Mouse (Mus musculus) large intestine, adult 2 months (tissue): ENCODE results near the gene Vamp9. TPM values are rescaled to one million over a fixed set of nuclear protein-coding genes. Genes with fewer than 3 reads are reported as not detected.

Experiments used
- DNase-seq: peaks from one replicate; pipeline ENCODE4 v3.0.0-alpha.2; 2012; ENCODE audit warnings: low read depth, low spot score
- WGBS: fragments of 180-500 bp; shearing (Covaris S2); methylation state at CpG from one replicate; pipeline ENCODE4 v1.1.7; 2018; 5-methylcytosine and 5-hydroxymethylcytosine counted together
- polyA plus RNA-seq: library from polyadenylated mRNA; depleted of rRNA; stranded (reverse); fragments of >200 nt; gene quantifications from 2 replicates; pipeline ENCODE4 v1.2.3, GENCODE M21; 2012; rRNA removed

Vamp9 gene
- polyA plus RNA-seq, result not detected in 2 replicates

GRCm38 (mm10) chr5:99906181-99906956 lies at the start of gene Vamp9:
Gene Vamp9 (plus strand): TSS chr5:99906254.
- DNase-seq, result peak; percentile 63
- WGBS, result 3% methylated on average over 49 of the region's 49 CpGs

DNA sequence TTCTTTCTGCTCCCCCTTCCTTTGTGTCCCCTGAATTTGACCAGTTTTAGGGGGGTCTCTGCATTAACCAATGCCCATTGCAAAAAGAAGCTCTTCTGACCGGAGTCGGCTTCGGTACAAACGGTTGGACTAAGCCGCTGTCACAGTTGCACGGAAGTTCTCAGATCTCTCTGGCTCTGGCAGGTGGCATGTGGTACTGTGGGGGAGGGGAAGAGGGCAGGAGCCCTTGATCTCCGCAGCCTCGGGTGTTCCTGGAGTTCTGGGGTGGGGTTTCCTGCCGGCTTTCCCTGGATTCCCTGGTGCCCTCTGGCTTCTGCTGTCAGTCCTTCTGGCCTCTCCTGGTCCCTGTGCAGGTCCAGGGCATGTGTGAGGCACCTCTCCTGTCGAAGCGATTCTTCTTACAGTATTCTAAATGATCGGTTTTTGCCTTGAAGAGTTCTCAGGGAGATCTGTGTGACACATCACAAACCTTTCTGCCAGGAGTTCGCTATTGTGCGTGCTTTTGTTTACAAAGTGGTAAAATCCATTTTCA lies 48.9 kb upstream of the Vamp9 start:
- 27% methylated on average over 14 of the region's 14 CpGs for WGBS

DNA sequence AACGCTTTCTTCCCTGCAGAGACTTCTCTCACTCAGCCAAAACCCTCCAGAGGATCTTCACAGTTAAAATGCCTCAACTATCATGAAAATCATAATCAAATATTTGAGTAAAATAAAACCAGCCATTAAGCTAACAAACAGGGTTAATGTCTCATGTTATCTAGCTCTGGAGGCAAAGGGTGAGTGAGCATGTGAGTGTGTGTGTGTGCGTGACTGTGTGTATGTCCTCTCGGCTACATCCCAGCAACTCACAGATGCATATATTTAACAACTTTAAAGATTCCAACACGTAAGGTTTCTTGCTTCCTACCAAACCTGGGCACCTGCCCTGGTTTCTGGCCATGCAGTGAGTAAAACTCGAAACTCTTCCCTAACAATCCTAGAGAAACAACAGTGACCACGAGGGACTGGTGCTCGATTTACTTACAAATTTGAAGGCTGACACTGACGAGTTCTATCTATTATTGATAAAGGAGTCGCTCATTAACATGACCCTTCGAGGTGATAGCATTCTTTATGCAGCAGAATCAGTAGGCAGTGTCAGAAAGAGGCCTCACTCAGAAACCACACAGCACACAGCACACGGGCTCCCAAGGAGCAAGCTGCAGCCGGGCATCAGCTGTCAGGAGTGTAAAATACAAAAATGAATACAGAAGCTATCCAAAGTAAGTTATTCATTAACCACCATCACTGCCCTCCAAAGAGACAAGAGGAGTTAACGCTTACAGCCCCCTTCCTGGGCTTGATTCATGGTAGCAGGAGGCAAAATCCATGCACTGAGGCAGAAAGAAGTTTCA lies 46.2 kb upstream of the Vamp9 start:
- 30% methylated on average over 13 of the region's 13 CpGs for WGBS

More for the DNA sequence above, 48.9 kb upstream of the Vamp9 start:
- DNase-seq, result no peak

DNA sequence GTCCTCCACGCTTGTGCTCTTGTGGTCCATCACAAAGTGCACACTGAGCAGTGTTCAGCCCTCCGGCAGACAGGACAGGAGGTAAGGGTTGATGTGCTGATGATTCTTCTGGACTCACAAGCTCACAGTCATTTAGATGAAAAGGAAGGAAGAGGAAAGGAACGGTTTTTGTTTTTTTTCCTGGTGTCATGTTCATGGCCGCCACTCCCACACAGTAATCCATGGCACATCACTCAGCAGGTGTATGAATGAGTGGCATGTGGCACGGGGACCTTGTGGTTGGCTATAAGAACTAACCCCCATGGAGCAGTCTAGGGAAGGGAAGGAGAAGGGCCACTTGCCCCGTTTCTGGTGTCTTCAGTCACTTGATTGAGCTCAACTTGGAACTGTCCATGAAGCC lies 44.2 kb upstream of the Vamp9 start:
- no peak for DNase-seq
- 73% methylated on average over 6 of the region's 6 CpGs for WGBS

More for the DNA sequence above, 46.2 kb upstream of the Vamp9 start:
- no peak for DNase-seq

GRCm38 (mm10) chr5:99863656-99864380 lies 42.2 kb upstream of the Vamp9 start:
- DNase-seq, result no peak

DNA sequence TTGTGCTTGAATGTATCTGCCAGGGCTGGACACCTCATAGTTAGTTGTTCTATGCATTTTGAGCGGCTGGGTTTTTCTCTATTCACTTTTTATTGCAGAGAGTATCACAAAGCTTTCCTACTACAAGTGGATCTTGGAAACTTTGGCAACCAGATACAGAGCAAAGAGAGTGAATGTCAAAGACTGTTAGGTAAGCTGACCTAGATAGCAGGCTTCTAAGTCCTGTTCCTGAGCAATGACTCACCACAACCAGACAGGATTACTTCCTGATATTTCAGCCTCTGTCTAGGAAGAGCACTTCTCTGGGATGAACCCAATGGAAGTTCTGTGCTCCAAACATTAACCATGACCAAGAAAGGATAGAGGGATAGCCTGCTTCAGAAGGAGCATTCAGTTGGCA lies 40.3 kb upstream of the Vamp9 start:
- WGBS, result 86% methylated on average over 1 of the region's 1 CpGs
- DNase-seq, result no peak

More at GRCm38 (mm10) chr5:99863656-99864380, 42.2 kb upstream of the Vamp9 start:
- WGBS, result 67% methylated on average over 13 of the region's 13 CpGs

GRCm38 (mm10) chr5:99868286-99868685 lies 37.8 kb upstream of the Vamp9 start:
- DNase-seq, result no peak
- WGBS, result 91% methylated on average over 17 of the region's 17 CpGs

DNA sequence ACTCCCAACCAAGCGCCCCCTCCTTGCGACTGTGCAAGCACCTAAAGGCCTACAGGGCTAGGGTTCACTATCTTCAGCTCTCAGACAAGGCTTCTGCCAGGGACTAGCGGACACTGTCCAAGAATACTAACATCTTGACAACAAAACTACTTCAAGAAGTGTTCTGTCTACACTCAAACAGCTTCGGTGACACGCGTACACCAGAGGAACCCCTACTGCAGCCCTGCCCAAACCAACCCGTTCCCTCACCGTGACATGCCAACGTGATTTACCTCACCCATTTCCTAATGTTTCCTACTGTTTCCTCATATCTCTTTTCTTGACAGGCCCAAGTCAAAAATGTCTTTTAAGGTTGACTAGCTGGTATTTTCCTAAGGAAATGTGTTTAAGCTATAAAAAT lies 37.1 kb upstream of the Vamp9 start:
- no peak for DNase-seq

DNA sequence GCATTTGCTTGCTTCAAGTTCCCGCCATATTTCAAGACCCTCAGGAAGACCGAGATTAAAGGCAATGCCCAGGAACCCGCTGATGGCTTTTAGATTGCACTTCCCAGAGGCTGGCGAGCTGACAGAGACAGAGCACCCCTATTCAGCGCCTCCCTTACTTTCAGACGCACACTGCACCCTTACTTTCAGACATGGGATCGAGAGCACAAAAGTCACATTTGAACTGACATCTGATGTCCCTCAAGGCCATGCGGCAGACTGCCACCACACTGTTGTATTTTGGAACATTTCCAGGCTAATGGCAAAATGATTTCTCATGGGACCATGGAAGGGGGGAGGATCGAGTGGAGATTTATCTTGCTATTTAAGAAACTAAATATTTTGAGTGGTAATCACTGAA lies 28.5 kb upstream of the Vamp9 start:
- 75% methylated on average over 9 of the region's 9 CpGs for WGBS
- no peak for DNase-seq

More for the DNA sequence above, 37.1 kb upstream of the Vamp9 start:
- 65% methylated on average over 9 of the region's 9 CpGs for WGBS

DNA sequence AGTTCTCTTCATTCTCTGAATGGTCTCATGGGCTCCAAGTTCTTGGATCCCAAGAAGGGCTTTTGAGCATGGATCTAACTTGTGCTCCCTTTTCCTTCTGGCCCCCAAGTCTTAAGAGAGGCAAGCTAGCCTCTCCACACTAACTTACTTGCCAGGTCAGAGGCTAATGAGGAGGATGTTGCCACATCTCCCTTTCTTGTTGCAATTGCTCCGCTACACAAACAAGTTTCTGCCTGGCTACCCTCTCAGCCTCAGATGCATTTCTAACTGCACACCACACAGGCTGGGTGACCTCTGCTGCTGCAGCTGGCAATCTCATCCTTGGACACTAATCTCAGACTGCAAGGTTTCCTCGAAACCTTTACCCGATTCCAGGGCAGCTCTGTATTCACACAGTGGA lies 23.6 kb upstream of the Vamp9 start:
- DNase-seq, result no peak
- WGBS, result 79% methylated on average over 3 of the region's 3 CpGs

GRCm38 (mm10) chr5:99884035-99884434 lies 22.0 kb upstream of the Vamp9 start:
- no peak for DNase-seq
- 85% methylated on average over 4 of the region's 4 CpGs for WGBS

DNA sequence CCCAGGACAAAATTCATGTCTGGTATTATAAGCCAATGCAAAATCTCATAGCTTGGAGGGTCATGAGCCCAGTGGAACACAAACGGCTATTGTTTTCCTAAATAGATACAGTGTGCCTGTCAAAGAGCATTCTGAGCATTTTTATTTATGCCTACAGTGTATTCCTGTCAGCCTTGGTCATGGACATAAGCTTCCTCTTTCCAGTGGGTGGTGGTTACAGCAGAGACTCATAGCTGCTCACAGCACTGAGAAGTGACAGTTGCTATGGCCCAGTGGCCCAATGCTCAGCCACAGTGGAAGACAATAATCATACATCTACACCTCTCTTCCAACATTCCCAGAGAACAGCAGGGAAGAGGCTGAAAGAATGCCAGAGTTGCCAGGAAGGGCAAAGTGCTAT lies 18.9 kb upstream of the Vamp9 start:
- DNase-seq, result no peak
- WGBS, result 69% methylated on average over 1 of the region's 1 CpGs

DNA sequence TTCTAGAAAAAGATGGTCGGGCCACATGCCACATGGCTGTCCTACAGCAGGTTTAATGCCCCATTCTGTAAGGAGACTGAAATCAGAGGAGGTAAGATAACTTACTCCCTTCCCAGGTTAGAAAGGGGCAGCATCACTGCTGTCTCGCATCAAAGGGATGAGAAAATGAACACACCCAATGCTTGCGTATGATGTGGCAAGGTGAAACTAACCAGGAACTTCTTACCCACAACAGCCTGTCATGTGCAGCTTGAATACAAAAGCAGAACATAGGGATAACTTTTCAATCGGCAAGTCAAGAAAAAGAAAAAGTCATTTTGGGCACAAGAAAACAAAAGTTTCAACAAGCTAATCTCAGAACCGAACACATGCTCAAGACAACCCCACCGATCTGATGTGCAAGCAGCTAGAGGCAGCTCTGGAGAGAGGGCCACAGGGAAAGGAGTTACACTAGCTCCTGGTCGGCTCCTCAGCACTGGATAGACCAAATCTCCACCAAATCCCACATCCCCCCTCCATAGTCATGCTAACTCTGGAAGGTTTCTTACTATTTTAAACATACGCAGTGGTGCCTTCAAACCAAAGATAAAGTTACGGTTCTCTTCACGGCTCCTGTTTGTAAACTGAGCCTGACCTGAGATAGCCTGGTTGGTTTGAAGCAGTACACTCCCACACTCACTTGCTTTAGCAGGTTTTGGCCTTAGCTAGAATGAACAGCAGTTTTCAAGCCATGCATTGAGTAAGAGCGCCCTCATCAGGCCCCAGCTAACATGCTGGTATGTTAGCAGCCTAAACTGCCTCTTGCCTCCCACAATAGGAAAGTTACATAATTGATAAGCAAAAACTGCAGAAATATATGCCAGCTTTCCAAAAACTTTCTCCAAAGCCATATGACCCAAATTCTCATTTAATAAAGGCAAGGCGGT lies 14.3 kb upstream of the Vamp9 start:
- DNase-seq, result no peak
- 69% methylated on average over 12 of the region's 12 CpGs for WGBS

- no peak for DNase-seq
- WGBS, result 9% methylated on average over 6 of the region's 6 CpGs
Observed at GRCm38 (mm10) chr5:99900041-99900440, 6.0 kb upstream of the Vamp9 start.

GRCm38 (mm10) chr5:99905731-99906130 lies 323 bp upstream of the Vamp9 start:
- DNase-seq, result no peak
- 57% methylated on average over 7 of the region's 7 CpGs for WGBS

GRCm38 (mm10) chr5:99915494-99915893 lies 9.4 kb downstream of the Vamp9 start:
- DNase-seq, result no peak
- 28% methylated on average over 7 of the region's 7 CpGs for WGBS

DNA sequence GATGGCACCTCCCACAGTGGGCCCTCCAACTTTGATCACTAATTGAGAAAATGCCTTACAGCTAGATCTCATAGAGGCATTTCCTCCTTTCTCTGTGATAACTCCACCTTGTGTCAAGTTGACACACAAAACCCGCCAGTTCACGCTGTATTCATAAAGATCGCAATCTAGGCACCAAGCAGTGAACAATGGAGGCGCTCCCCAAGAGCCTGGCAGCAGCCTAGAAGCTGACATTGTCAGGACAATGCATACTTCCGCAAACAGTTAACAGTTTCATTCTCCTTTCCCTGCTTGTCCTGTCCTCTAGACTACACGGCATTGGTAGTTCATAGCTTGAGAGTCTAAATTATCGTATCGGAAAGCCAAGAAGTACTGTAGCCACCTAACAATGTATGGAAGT lies 16.0 kb downstream of the Vamp9 start:
- no peak for DNase-seq
- WGBS, result 60% methylated on average over 8 of the region's 8 CpGs

DNA sequence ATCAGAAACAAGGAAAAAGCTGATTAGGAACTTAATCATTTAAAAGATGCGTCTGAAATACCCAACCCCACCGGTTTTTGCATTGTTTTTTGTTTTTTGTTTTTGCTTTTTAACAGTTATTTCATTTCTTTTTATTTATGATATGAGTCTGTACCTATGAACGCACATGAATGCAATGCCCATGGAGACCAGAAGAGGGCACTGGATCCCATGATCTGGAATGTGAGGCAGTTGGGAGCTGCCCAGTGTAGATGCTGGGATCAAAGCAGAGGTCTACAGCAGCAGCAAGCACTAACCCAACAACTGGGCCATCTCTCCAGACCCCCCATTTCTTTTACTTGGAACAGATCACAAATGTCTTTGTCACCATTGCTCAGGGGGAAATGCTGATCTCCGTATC lies 21.9 kb downstream of the Vamp9 start:
- WGBS, result 48% methylated on average over 4 of the region's 4 CpGs

GRCm38 (mm10) chr5:99931910-99932309 lies 25.9 kb downstream of the Vamp9 start:
- WGBS, result 81% methylated on average over 6 of the region's 6 CpGs
- DNase-seq, result no peak

More for the DNA sequence above, 21.9 kb downstream of the Vamp9 start:
- peak; percentile 53 for DNase-seq
